Mouse (Mus musculus) MEL (cell line): ENCODE measurements around the gene Fyn. TPM values are rescaled to one million over a fixed set of nuclear protein-coding genes. Genes with fewer than 3 reads are reported as not detected.

Experiments
- DNase-seq: peaks from one replicate; pipeline ENCODE4 v3.0.0; 2011; ENCODE audit warnings: low read depth, low spot score
- H3K27ac ChIP-seq: 2 replicates; pipeline ENCODE4 v1.5.1; 2012; ENCODE audit warnings: low read depth, mild to moderate bottlenecking, control low read depth, low read length, moderate library complexity; ENCODE audit not compliant: control insufficient read depth
- H3K27me3 ChIP-seq, 2 experiments: fragments of 150-350 bp in 1 of 2; sonication (generic) in 1 of 2; 2 replicates each; pipeline ENCODE4 v1.6.1; 2012; ENCODE audit warnings: low read length in 2 of 2, mild to moderate bottlenecking in 2 of 2, improper control_type of control experiment in 1 of 2, moderate library complexity in 1 of 2; ENCODE audit not compliant: insufficient read depth in 2 of 2, control insufficient read depth in 1 of 2
- H3K36me3 ChIP-seq, 2 experiments: 2 replicates each; pipeline ENCODE4 v1.6.1; 2012 to 2014; ENCODE audit warnings: low read length in 2 of 2, improper control_type of control experiment in 1 of 2, inconsistent platforms in 1 of 2, mild to moderate bottlenecking in 1 of 2; ENCODE audit not compliant: insufficient read depth in 2 of 2, control insufficient read depth in 1 of 2
- H3K4me1 ChIP-seq, 2 experiments: fragments of 150-350 bp in 1 of 2; sonication (generic) in 1 of 2; 2 replicates each; pipeline ENCODE4 v1.6.1; 2012; ENCODE audit warnings: low read length in 2 of 2, improper control_type of control experiment in 1 of 2, mild to moderate bottlenecking in 1 of 2; ENCODE audit not compliant: insufficient read depth in 2 of 2, control insufficient read depth in 1 of 2
- H3K4me3 ChIP-seq, 2 experiments: fragments of 150-350 bp in 1 of 2; sonication (generic) in 1 of 2; 2 replicates each; pipeline ENCODE4 v1.5.1; 2012; ENCODE audit warnings: low read depth in 2 of 2, low read length in 2 of 2, mild to moderate bottlenecking in 2 of 2, moderate library complexity in 2 of 2, control low read depth in 1 of 2, improper control_type of control experiment in 1 of 2; ENCODE audit not compliant: control insufficient read depth in 1 of 2, insufficient read depth in 1 of 2
- H3K79me2 ChIP-seq: 2 replicates; pipeline ENCODE4 v1.6.1; 2012; ENCODE audit warnings: mild to moderate bottlenecking, low read length, moderate library complexity; ENCODE audit not compliant: control insufficient read depth, poor library complexity, insufficient read depth
- H3K9ac ChIP-seq: 2 replicates; pipeline ENCODE4 v1.6.1; 2012; ENCODE audit warnings: low read depth, mild to moderate bottlenecking, control low read depth, low read length, moderate library complexity; ENCODE audit not compliant: control insufficient read depth, poor library complexity, severe bottlenecking
- H3K9me3 ChIP-seq: fragments of 150-350 bp; sonication (generic); replicated peaks from 2 replicates; pipeline ENCODE4 v1.6.1; 2012; ENCODE audit warnings: mild to moderate bottlenecking, low read length, improper control_type of control experiment, moderate library complexity; ENCODE audit not compliant: insufficient read depth
- BHLHE40 ChIP-seq: IDR thresholded peaks from 2 replicates; pipeline ENCODE4 v1.6.1; 2012; ENCODE audit warnings: low read depth, mild to moderate bottlenecking, inconsistent platforms, low read length, improper control_type of control experiment, borderline replicate concordance
- CTCF ChIP-seq, 3 experiments: IDR thresholded peaks in 2 of 3; conservative IDR thresholded peaks in 1 of 3; 2 replicates each; pipeline ENCODE4 v1.5.1; 2011 to 2012; ENCODE audit warnings: low read length in 3 of 3, low read depth in 2 of 3, mild to moderate bottlenecking in 2 of 3, improper control_type of control experiment in 1 of 3, inconsistent platforms in 1 of 3, mixed read lengths in 1 of 3, moderate library complexity in 1 of 3; ENCODE audit not compliant: control insufficient read depth in 1 of 3, insufficient read depth in 1 of 3, poor library complexity in 1 of 3, severe bottlenecking in 1 of 3
- E2F4 ChIP-seq: IDR thresholded peaks from 2 replicates; pipeline ENCODE4 v1.6.1; 2011; ENCODE audit warnings: low read depth, low read length, improper control_type of control experiment, borderline replicate concordance
- GATA1 ChIP-seq: IDR thresholded peaks from 2 replicates; pipeline ENCODE4 v1.6.1; 2011; ENCODE audit warnings: low read depth, low read length, improper control_type of control experiment
- KAT2A ChIP-seq: conservative IDR thresholded peaks from 2 replicates; pipeline ENCODE4 v1.6.1; 2012; ENCODE audit warnings: low read depth, low read length, improper control_type of control experiment, inconsistent platforms
- MEF2A ChIP-seq: IDR thresholded peaks from 2 replicates; pipeline ENCODE4 v1.6.1; 2014; ENCODE audit warnings: low read depth, mild to moderate bottlenecking, inconsistent platforms, low read length, improper control_type of control experiment; ENCODE audit not compliant: poor library complexity, insufficient replicate concordance, severe bottlenecking; ENCODE audit errors: extremely low read depth
- NELFE ChIP-seq: IDR thresholded peaks from 2 replicates; pipeline ENCODE4 v1.6.1; 2011; ENCODE audit warnings: low read depth, low read length, improper control_type of control experiment
- POLR2AphosphoS2 ChIP-seq: IDR thresholded peaks from 2 replicates; pipeline ENCODE4 v1.6.1; 2011; ENCODE audit warnings: low read length, improper control_type of control experiment
- RAD21 ChIP-seq: IDR thresholded peaks from 2 replicates; pipeline ENCODE4 v1.6.1; 2011; ENCODE audit warnings: mild to moderate bottlenecking, low read depth, low read length, improper control_type of control experiment
- RCOR1 ChIP-seq: IDR thresholded peaks from 2 replicates; pipeline ENCODE4 v1.6.1; 2012; ENCODE audit warnings: low read depth, mild to moderate bottlenecking, inconsistent platforms, low read length, improper control_type of control experiment
- SIN3A ChIP-seq: IDR thresholded peaks from 2 replicates; pipeline ENCODE4 v1.6.1; 2012; ENCODE audit warnings: low read length, improper control_type of control experiment, inconsistent platforms
- TAL1 ChIP-seq: IDR thresholded peaks from 2 replicates; pipeline ENCODE4 v1.6.1; 2012; ENCODE audit warnings: mild to moderate bottlenecking, inconsistent platforms, low read length, moderate library complexity, mixed read lengths
- TCF12 ChIP-seq: IDR thresholded peaks from 2 replicates; pipeline ENCODE4 v1.6.1; 2014; ENCODE audit warnings: low read depth, mild to moderate bottlenecking, inconsistent platforms, low read length, improper control_type of control experiment, moderate library complexity
- ZC3H11A ChIP-seq: IDR thresholded peaks from 2 replicates; pipeline ENCODE4 v1.6.1; 2012; ENCODE audit warnings: low read depth, mild to moderate bottlenecking, inconsistent platforms, low read length, improper control_type of control experiment
- ZMIZ1 ChIP-seq: IDR thresholded peaks from 2 replicates; pipeline ENCODE4 v1.6.1; 2012; ENCODE audit warnings: low read depth, mild to moderate bottlenecking, inconsistent platforms, low read length, improper control_type of control experiment, moderate library complexity
- polyA plus RNA-seq, 2 experiments: library from polyadenylated mRNA; stranded (reverse) in 1 of 2; unstranded in 1 of 2; fragments of >175 nt in 1 of 2; fragments of >200 nt in 1 of 2; gene quantifications; 2 replicates each; pipeline versions ENCODE4 v1.2.1 to v1.2.4; 2012; ENCODE audit warnings: low replicate concordance in 2 of 2, low read depth in 1 of 2; ENCODE audit not compliant: insufficient read length in 2 of 2, insufficient read depth in 1 of 2, missing spikeins in 1 of 2
- total RNA-seq: library from RNA; depleted of rRNA; stranded (reverse); fragments of 300-350 nt; gene quantifications from 2 replicates; pipeline ENCODE4 v1.2.3, GENCODE M21; 2012

The Fyn gene
- total and polyA plus RNA-seq, 3 experiments = 0.03 TPM; not detected in 2

GRCm38 (mm10) chr10:39524355-39524754 lies 155.7 kb downstream of the Fyn start:
- Histone ChIP-seq H3K9ac (no peak overlapping the region), H3K79me2 (no peaks in the 10 kb centered on the region), H3K4me3 (no peak overlapping the region), H3K4me1 (no peaks in the 10 kb centered on the region)
- DNase-seq = no peak
- TF ChIP-seq RAD21 = no peak
- TF ChIP-seq, all 39 proteins: peak for 0
- H3K27ac ChIP-seq = no peak overlapping the region
- H3K9me3 ChIP-seq = no peaks in the 10 kb centered on the region
- H3K36me3 ChIP-seq = no peaks in the 10 kb centered on the region
- H3K27me3 ChIP-seq = no peaks in the 10 kb centered on the region

GRCm38 (mm10) chr10:39525431-39525830 lies 156.8 kb downstream of the Fyn start:
- Histone ChIP-seq H3K4me1 (no peaks in the 10 kb centered on the region), H3K9ac (no peak overlapping the region), H3K27me3 (no peaks in the 10 kb centered on the region), H3K27ac (no peak overlapping the region), H3K79me2 (no peaks in the 10 kb centered on the region), H3K36me3 (no peaks in the 10 kb centered on the region), H3K9me3 (no peaks in the 10 kb centered on the region), H3K4me3 (no peak overlapping the region)
- TF ChIP-seq CTCF (IDR thresholded peaks at IDR 0.05 in 2 of 3, conservative IDR thresholded peaks at IDR 0.05 in 1 of 3; ENCODE audit: control insufficient read depth in 1 of 3, insufficient read depth in 1 of 3, low read depth in 2 of 3, low read length in 3 of 3, poor library complexity in 1 of 3, severe bottlenecking in 1 of 3) = no peak
- no peak for TF ChIP-seq KAT2A
- no peak for TF ChIP-seq E2F4
- TF ChIP-seq MEF2A = no peak
- TF ChIP-seq RCOR1 = no peak
- TF ChIP-seq TAL1 = no peak
- no peak for DNase-seq

GRCm38 (mm10) chr10:39527113-39527512 lies 158.5 kb downstream of the Fyn start:
- Histone ChIP-seq H3K9me3 (no peaks in the 10 kb centered on the region), H3K36me3 (no peaks in the 10 kb centered on the region), H3K4me3 (no peak overlapping the region), H3K79me2 (no peaks in the 10 kb centered on the region), H3K27ac (no peak overlapping the region), H3K27me3 (no peaks in the 10 kb centered on the region), H3K4me1 (no peaks in the 10 kb centered on the region), H3K9ac (no peak overlapping the region)
- TF ChIP-seq POLR2AphosphoS2 = no peak
- TF ChIP-seq BHLHE40 = no peak
- TF ChIP-seq RCOR1 = no peak
- TF ChIP-seq NELFE = no peak
- no peak for TF ChIP-seq TCF12
- TF ChIP-seq GATA1 = no peak
- TF ChIP-seq SIN3A = no peak
- TF ChIP-seq ZC3H11A = no peak
- no peak for TF ChIP-seq CTCF (IDR thresholded peaks at IDR 0.05 in 2 of 3, conservative IDR thresholded peaks at IDR 0.05 in 1 of 3; ENCODE audit: control insufficient read depth in 1 of 3, insufficient read depth in 1 of 3, low read depth in 2 of 3, low read length in 3 of 3, poor library complexity in 1 of 3, severe bottlenecking in 1 of 3)
- TF ChIP-seq ZMIZ1 = no peak
- DNase-seq = no peak
